Mouse (Mus musculus) left cerebral cortex, postnatal 25 days (tissue): ENCODE data around the gene Tead4. TPM values are rescaled to one million over a fixed set of nuclear protein-coding genes. Genes with fewer than 3 reads are reported as not detected.

Experiments
- DNase-seq, 2 experiments: peaks; one replicate each; pipeline ENCODE4 v3.0.0; 2022; ENCODE audit warnings: low spot score in 2 of 2, mixed read lengths in 1 of 2
- intact Hi-C: fragments of 180-260 bp; cut with DNase I; formaldehyde crosslinking; loops from one replicate; pipeline ENCODE4 v1.15.1; 2025
- total RNA-seq, 2 experiments: library from RNA; stranded (reverse); gene quantifications; 2 replicates each; pipeline ENCODE4 v1.2.3; 2021

Tead4 gene
- total RNA-seq, 2 experiments from 2014 or later, result 0.30 to 0.62 TPM

- intact Hi-C loops, result no loop called here
- no peak for DNase-seq
Measured at GRCm38 (mm10) chr6:128296750-128297393, 3.8 kb downstream of the Tead4 start.

GRCm38 (mm10) chr6:128295876-128296749 lies 4.5 kb downstream of the Tead4 start:
- DNase-seq, result no peak
- intact Hi-C loops, result no loop called here

GRCm38 (mm10) chr6:128291284-128291683 lies 9.3 kb downstream of the Tead4 start:
- intact Hi-C loops, result no loop called here
- DNase-seq, result no peak

GRCm38 (mm10) chr6:128288681-128289080 lies 11.9 kb downstream of the Tead4 start:
- DNase-seq, result no peak
- intact Hi-C loops, result no loop called here

GRCm38 (mm10) chr6:128285792-128286430 lies 14.7 kb downstream of the Tead4 start:
- peak; percentile 34 to 67 for DNase-seq
- intact Hi-C loops, result no loop called here

- intact Hi-C loops, result no loop called here
Measured at GRCm38 (mm10) chr6:128282126-128282525, 18.5 kb downstream of the Tead4 start.

GRCm38 (mm10) chr6:128280472-128281145 lies 20.0 kb downstream of the Tead4 start:
- DNase-seq, result no peak
- intact Hi-C loops, result no loop called here

More at GRCm38 (mm10) chr6:128282126-128282525, 18.5 kb downstream of the Tead4 start:
- no peak for DNase-seq

- intact Hi-C loops, result no loop called here
- DNase-seq, result no peak
Measured at GRCm38 (mm10) chr6:128279608-128280007, 21.0 kb downstream of the Tead4 start.

GRCm38 (mm10) chr6:128279099-128279498 lies 21.5 kb downstream of the Tead4 start:
- intact Hi-C loops, result no loop called here
- DNase-seq, result no peak

- intact Hi-C loops, result no loop called here
- DNase-seq, result peak; percentile 8 to 42
Measured at GRCm38 (mm10) chr6:128277132-128278085, 23.2 kb downstream of the Tead4 start.

GRCm38 (mm10) chr6:128276349-128276748 lies 24.3 kb downstream of the Tead4 start:
- no peak for DNase-seq
- intact Hi-C loops, result no loop called here

GRCm38 (mm10) chr6:128275506-128276064 lies 25.0 kb downstream of the Tead4 start:
- intact Hi-C loops, result no loop called here
- no peak for DNase-seq

GRCm38 (mm10) chr6:128273507-128273906 lies 27.1 kb downstream of the Tead4 start:
- intact Hi-C loops, result no loop called here
- DNase-seq, result no peak

GRCm38 (mm10) chr6:128272754-128273153 lies 27.9 kb downstream of the Tead4 start:
- DNase-seq, result no peak

GRCm38 (mm10) chr6:128269850-128270249 lies 30.8 kb downstream of the Tead4 start:
- no peak for DNase-seq

More at GRCm38 (mm10) chr6:128272754-128273153, 27.9 kb downstream of the Tead4 start:
- intact Hi-C loops, result no loop called here

GRCm38 (mm10) chr6:128264870-128265526 lies 35.6 kb downstream of the Tead4 start:
- DNase-seq, result no peak
- intact Hi-C loops, result no loop called here

More at GRCm38 (mm10) chr6:128269850-128270249, 30.8 kb downstream of the Tead4 start:
- intact Hi-C loops, result no loop called here

- DNase-seq, result no peak
- intact Hi-C loops, result no loop called here
Measured at GRCm38 (mm10) chr6:128261486-128261885, 39.1 kb downstream of the Tead4 start.

- DNase-seq, result no peak
- intact Hi-C loops, result no loop called here
Measured at GRCm38 (mm10) chr6:128259252-128259651, 41.4 kb downstream of the Tead4 start.
